In genomic region chr2:147715791-147716190, GRCm38 (mm10) we compare ENCODE assay signal across 34 mouse cellular contexts.
"Had no signal": no experiment of that assay in that cellular context is flagged by ENCODE, and none has a peak within 500 bp of the region (broad histone marks: within the 10 kb centered on the region; RNA-seq: fewer than 3 reads in every experiment).

No protein-coding gene starts in this region.

- H3K9ac ChIP-seq: heart, embryonic 12.5 days; heart, embryonic 13.5 days; heart, embryonic 15.5 days; hindbrain, embryonic 12.5 days; hindbrain, embryonic 13.5 days; hindbrain, embryonic 14.5 days; hindbrain, embryonic 15.5 days; intestine, embryonic 15.5 days; kidney, embryonic 15.5 days had no signal

- H3K27me3 ChIP-seq: heart, embryonic 12.5 days; heart, embryonic 15.5 days; hindbrain, embryonic 12.5 days; hindbrain, embryonic 15.5 days; intestine, embryonic 15.5 days had no signal

- H3K4me2 ChIP-seq: heart, embryonic 12.5 days; heart, embryonic 13.5 days; heart, embryonic 15.5 days; hindbrain, embryonic 12.5 days; hindbrain, embryonic 13.5 days; hindbrain, embryonic 14.5 days; hindbrain, embryonic 15.5 days; intestine, embryonic 15.5 days; kidney, embryonic 15.5 days had no signal

- H3K9me3 ChIP-seq: heart, embryonic 12.5 days; heart, embryonic 13.5 days; heart, embryonic 15.5 days; hindbrain, embryonic 10.5 days; hindbrain, embryonic 12.5 days; hindbrain, embryonic 13.5 days; hindbrain, embryonic 15.5 days; intestine, embryonic 15.5 days; kidney, embryonic 15.5 days had no signal

- DNase-seq: heart, postnatal 10 days; heart, postnatal 14 days; heart, postnatal 36 days; heart, postnatal 4 days; kidney, adult 11 months; kidney, adult 18-20 months; kidney, adult 2 months; kidney, adult 8-10 months; kidney, adult 9 months; kidney, postnatal 10 days; kidney, postnatal 14 days; kidney, postnatal 25 days; kidney, postnatal 36 days; kidney, postnatal 4 days; layer of hippocampus, adult 9-11 months; layer of hippocampus, postnatal 36 days had no signal

- H3K4me1 ChIP-seq: hindbrain, embryonic 10.5 days; hindbrain, embryonic 12.5 days; hindbrain, embryonic 13.5 days; hindbrain, embryonic 15.5 days; intestine, embryonic 15.5 days; kidney, embryonic 15.5 days had no signal

- H3K27ac ChIP-seq: heart, embryonic 13.5 days; heart, embryonic 15.5 days; hindbrain, embryonic 10.5 days; hindbrain, embryonic 12.5 days; hindbrain, embryonic 13.5 days; hindbrain, embryonic 14.5 days; hindbrain, embryonic 15.5 days; hindbrain, postnatal 0 days; intestine, embryonic 15.5 days; kidney, embryonic 15.5 days; kidney, postnatal 0 days; layer of hippocampus, adult 2 months; left cerebral cortex, adult 2 months had no signal

- H3K36me3 ChIP-seq: heart, embryonic 12.5 days; heart, embryonic 13.5 days; heart, embryonic 15.5 days; hindbrain, embryonic 10.5 days; hindbrain, embryonic 12.5 days; hindbrain, embryonic 13.5 days; hindbrain, embryonic 15.5 days; intestine, embryonic 15.5 days; kidney, embryonic 15.5 days had no signal

- H3K4me3 ChIP-seq: heart, embryonic 12.5 days; heart, embryonic 13.5 days; heart, embryonic 15.5 days; hindbrain, embryonic 10.5 days; hindbrain, embryonic 12.5 days; hindbrain, embryonic 13.5 days; hindbrain, embryonic 15.5 days; intestine, embryonic 15.5 days; kidney, embryonic 15.5 days; layer of hippocampus, adult 2 months; left cerebral cortex, adult 2 months had no signal

- ATAC-seq: hindbrain, embryonic 16.5 days; hindbrain, postnatal 0 days; inflammation-experienced regulatory T-cells, adult 6 months; intestine, embryonic 15.5 days; intestine, embryonic 16.5 days; intestine, postnatal 0 days had no signal
